26 mouse cellular contexts compared by ENCODE assay signal in genomic region chr12:39646556-39646955, GRCm38 (mm10).
DNase-seq lines count a peak whose midpoint lies in the region; ATAC-seq lines count a peak whose summit lies in the region.
"Had no signal": no experiment of that assay in that cellular context is flagged by ENCODE, and none has a peak within 500 bp of the region (broad histone marks: within the 10 kb centered on the region; RNA-seq: fewer than 3 reads in every experiment).

No protein-coding gene starts in this region.

- DNase-seq in retina, embryonic 14.5 days (ENCODE audit: low spot score): peak; percentile 6
- DNase-seq in retina, postnatal 1 day: no peak
- DNase-seq in telencephalon, adult 2 months (ENCODE audit: low read depth, low spot score): peak; percentile 13
- no peak for DNase-seq in cerebellum, adult 8-10 months
- DNase-seq: adrenal gland, adult 8-10 months; adrenal gland, postnatal 14 days; adrenal gland, postnatal 36 days; B cell, adult 2 months; cerebellum, adult 11-12 months; cerebellum, adult 2 months; cerebellum, adult 9-11 months; cerebellum, postnatal 14 days; cerebellum, postnatal 36 days; embryo, embryonic 11 days had no signal

- H3K4me3 ChIP-seq in forebrain, embryonic 12.5 days (replicated peaks): no peak overlapping the region
- H3K4me3 ChIP-seq in forebrain, embryonic 13.5 days: no peak overlapping the region
- H3K4me3 ChIP-seq: embryonic facial prominence, embryonic 13.5 days; embryonic facial prominence, embryonic 15.5 days; erythroblast, embryonic 14.5 days; forebrain, embryonic 10.5 days; forebrain, embryonic 15.5 days had no signal

- H3K9ac ChIP-seq in forebrain, embryonic 12.5 days: no peak overlapping the region
- no peak overlapping the region for H3K9ac ChIP-seq in forebrain, embryonic 13.5 days
- H3K9ac ChIP-seq: embryonic facial prominence, embryonic 13.5 days; embryonic facial prominence, embryonic 15.5 days; forebrain, embryonic 15.5 days had no signal

- H3K27me3 ChIP-seq in forebrain, embryonic 12.5 days: no peaks in the 10 kb centered on the region
- no peaks in the 10 kb centered on the region for H3K27me3 ChIP-seq in forebrain, embryonic 13.5 days
- H3K27me3 ChIP-seq: CH12.LX; embryonic facial prominence, embryonic 13.5 days; embryonic facial prominence, embryonic 15.5 days; forebrain, embryonic 15.5 days had no signal

- 0 out of 2 replicates have a peak, but pooled peaks have one; percentile 44 for ATAC-seq in forebrain, embryonic 12.5 days (ENCODE audit: low FRiP score)
- no peak; the same call in 1 of the 2 replicates for ATAC-seq in forebrain, embryonic 13.5 days
- ATAC-seq: activated CD4-positive, CD25-positive, alpha-beta regulatory T cell, adult 4 months; CD4-positive, CD25-positive, alpha-beta regulatory T cell, adult 4 months; forebrain, embryonic 15.5 days; Patski had no signal

- H3K36me3 ChIP-seq in forebrain, embryonic 12.5 days (replicated peaks): no peaks in the 10 kb centered on the region
- H3K36me3 ChIP-seq in forebrain, embryonic 13.5 days (ENCODE audit: poor library complexity, severe bottlenecking): no peaks in the 10 kb centered on the region
- H3K36me3 ChIP-seq: embryonic facial prominence, embryonic 13.5 days; embryonic facial prominence, embryonic 15.5 days; forebrain, embryonic 10.5 days; forebrain, embryonic 15.5 days; G1E had no signal

- no peak overlapping the region for H3K27ac ChIP-seq in forebrain, embryonic 12.5 days
- H3K27ac ChIP-seq in forebrain, embryonic 13.5 days: no peak overlapping the region
- H3K27ac ChIP-seq: embryonic facial prominence, embryonic 13.5 days; embryonic facial prominence, embryonic 15.5 days; forebrain, embryonic 10.5 days; forebrain, embryonic 15.5 days had no signal

- H3K4me2 ChIP-seq in forebrain, embryonic 12.5 days: no peak overlapping the region
- no peak overlapping the region for H3K4me2 ChIP-seq in forebrain, embryonic 13.5 days
- H3K4me2 ChIP-seq: embryonic facial prominence, embryonic 13.5 days; embryonic facial prominence, embryonic 15.5 days; forebrain, embryonic 15.5 days had no signal

- H3K4me1 ChIP-seq in forebrain, embryonic 12.5 days: peaks cover 5% of the 10 kb centered on the region
- 0 out of 2 replicates have a peak, but pooled peaks cover 3% of the 10 kb centered on the region for H3K4me1 ChIP-seq in forebrain, embryonic 13.5 days
- H3K4me1 ChIP-seq: embryonic facial prominence, embryonic 13.5 days; embryonic facial prominence, embryonic 15.5 days had no signal

- no peaks in the 10 kb centered on the region for H3K9me3 ChIP-seq in forebrain, embryonic 12.5 days
- H3K9me3 ChIP-seq in forebrain, embryonic 13.5 days (replicated peaks): no peaks in the 10 kb centered on the region
- H3K9me3 ChIP-seq: embryonic facial prominence, embryonic 13.5 days; embryonic facial prominence, embryonic 15.5 days; forebrain, embryonic 10.5 days; forebrain, embryonic 15.5 days; G1E had no signal

- WGBS in forebrain, embryonic 12.5 days: 48% methylated on average over 3 of the region's 3 CpGs
- WGBS in forebrain, embryonic 13.5 days: 52% methylated on average over 3 of the region's 3 CpGs

Comparison
In these comparisons a context has a peak if more than half of its experiments do, and no peak if none do; other contexts are left out.
1. DNase-seq: peak in retina, embryonic 14.5 days (single experiment) and telencephalon, adult 2 months (single experiment); none in retina, postnatal 1 day (single experiment) and cerebellum, adult 8-10 months (single experiment).